Mouse (Mus musculus): ENCODE results near the gene Il24. TPM values are rescaled to one million over a fixed set of nuclear protein-coding genes. Genes with fewer than 3 reads are reported as not detected.

The Il24 gene
- polyA plus RNA-seq, 2 experiments, result not detected

DNA sequence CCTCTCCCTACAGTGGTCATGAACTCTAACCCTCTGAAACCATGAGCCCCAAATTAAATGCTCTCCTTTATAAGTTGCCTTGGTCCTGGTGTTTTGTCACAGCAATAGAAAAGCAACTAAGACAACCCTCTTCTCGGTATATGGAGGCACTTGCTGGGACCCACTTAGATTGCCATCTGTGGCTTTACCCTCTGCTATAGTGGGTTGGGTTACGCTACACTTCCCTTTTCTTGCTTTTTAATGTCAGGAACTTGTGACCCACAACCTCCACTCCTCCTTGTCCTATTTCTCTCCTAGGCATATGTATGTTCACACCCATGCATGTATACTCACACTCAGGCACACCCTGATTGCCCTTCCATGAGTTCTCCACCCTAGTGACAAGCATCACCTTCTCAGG, 14.3 kb downstream of the Il24 start:
- H3K9me3 ChIP-seq (ENCODE audit: control insufficient read depth, low read length), result no peaks in the 10 kb centered on the region
- H3K27ac ChIP-seq (replicated peaks; ENCODE audit: low read depth, low read length), result no peak overlapping the region
- no peak overlapping the region for H3K4me2 ChIP-seq (replicated peaks; ENCODE audit: low read depth, low read length, severe bottlenecking)
- ATAC-seq (ENCODE audit: low FRiP score, low read depth) (no peak), DNase-seq (ENCODE audit: low spot score) (no peak)
- H3K9ac ChIP-seq (ENCODE audit: low read depth, low read length, severe bottlenecking), result no peak overlapping the region
- 84% methylated on average over 2 of the region's 2 CpGs for WGBS
- TF ChIP-seq POLR2A (IDR thresholded peaks at IDR 0.05; ENCODE audit: borderline replicate concordance, extremely low read depth, insufficient read depth, insufficient read length), result no peak
- H3K36me3 ChIP-seq (ENCODE audit: control insufficient read depth, insufficient read depth, low read length), result no peaks in the 10 kb centered on the region
- H3K27me3 ChIP-seq (ENCODE audit: control insufficient read depth, insufficient read depth, low read length), result peaks cover 8% of the 10 kb centered on the region
- H3K4me1 ChIP-seq (ENCODE audit: control insufficient read depth, insufficient read depth, low read length), result 0 out of 2 replicates have a peak, but pooled peaks cover under 1% of the 10 kb centered on the region
- no peak overlapping the region for H3K4me3 ChIP-seq (replicated peaks; ENCODE audit: low read length)

DNA sequence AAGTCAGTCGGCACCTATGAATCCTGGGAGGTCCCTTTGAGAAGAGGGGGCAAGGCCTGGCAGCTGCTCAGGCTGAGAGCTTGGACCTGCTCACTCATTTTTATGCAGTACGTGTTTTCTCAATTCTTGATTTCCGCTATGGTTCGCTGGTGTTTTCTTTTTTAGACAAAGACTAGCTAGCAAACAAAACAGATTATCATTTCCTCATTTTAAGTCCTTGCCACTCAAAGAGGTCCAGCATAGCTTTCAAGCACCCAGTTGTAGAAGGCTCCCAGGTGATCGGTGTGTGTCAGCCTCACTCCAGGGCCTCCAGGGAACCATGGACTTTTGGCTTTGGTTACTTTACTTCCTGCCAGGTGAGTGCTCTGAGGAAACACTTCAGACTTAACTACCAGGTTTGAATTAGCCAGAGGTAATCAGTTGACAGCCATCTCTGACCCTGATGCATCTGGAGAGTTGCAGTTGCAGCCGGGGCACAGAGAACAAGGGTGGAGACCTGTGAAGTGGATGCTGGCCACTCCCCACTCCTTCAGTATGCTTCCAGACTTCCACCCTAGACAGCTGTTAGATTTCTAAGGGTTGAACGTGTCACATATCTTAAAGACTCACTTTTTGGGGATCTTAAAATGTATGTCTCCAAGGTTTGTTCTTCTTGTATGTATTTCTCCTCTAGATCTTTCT, 21.6 kb downstream of the Il24 start, which contains the start of gene Fcmr:
Fcmr (plus strand) TSS at position 129 of the 681 bp plus-strand sequence.
- ATAC-seq (ENCODE audit: low FRiP score, low read depth) (no peak), DNase-seq (ENCODE audit: low spot score) (no peak)
- no peak for TF ChIP-seq POLR2A (IDR thresholded peaks at IDR 0.05; ENCODE audit: borderline replicate concordance, extremely low read depth, insufficient read depth, insufficient read length)
- H3K4me1 ChIP-seq (ENCODE audit: control insufficient read depth, insufficient read depth, low read length), result no peaks in the 10 kb centered on the region
- no peak within 1 kb of the TSS for H3K9ac ChIP-seq (ENCODE audit: low read depth, low read length, severe bottlenecking)
- H3K27me3 ChIP-seq (ENCODE audit: control insufficient read depth, insufficient read depth, low read length), result no peaks in the 10 kb centered on the region
- H3K27ac ChIP-seq (replicated peaks; ENCODE audit: low read depth, low read length), result no peak within 1 kb of the TSS
- no peaks in the 10 kb centered on the region for H3K36me3 ChIP-seq (ENCODE audit: control insufficient read depth, insufficient read depth, low read length)
- 85% methylated on average over 7 of the region's 7 CpGs for WGBS
- no peak within 1 kb of the TSS for H3K4me3 ChIP-seq (replicated peaks; ENCODE audit: low read length)
- H3K4me2 ChIP-seq (replicated peaks; ENCODE audit: low read depth, low read length, severe bottlenecking), result no peak within 1 kb of the TSS
- H3K9me3 ChIP-seq (ENCODE audit: control insufficient read depth, low read length), result no peaks in the 10 kb centered on the region

DNA sequence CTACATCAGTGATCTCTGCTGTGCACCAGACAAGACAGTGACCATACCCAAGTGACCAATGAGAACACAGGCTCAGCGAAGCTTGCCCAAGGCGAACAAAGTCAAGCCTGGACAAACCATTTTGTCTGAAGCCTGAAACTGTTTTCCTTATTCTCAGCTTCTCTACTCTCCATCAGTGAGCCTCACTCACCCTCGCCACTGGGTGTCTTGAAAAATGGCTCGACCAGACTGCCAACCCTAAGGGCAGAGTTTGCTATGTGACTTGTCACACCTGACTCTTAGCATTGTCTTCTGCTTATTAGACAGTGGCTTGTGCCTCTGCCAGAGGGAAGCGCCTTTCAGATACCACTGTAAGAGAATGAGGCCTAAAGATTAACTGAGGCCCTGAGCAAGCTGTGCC, 22.5 kb downstream of the Il24 start:
- Histone ChIP-seq H3K4me1 (ENCODE audit: control insufficient read depth, insufficient read depth, low read length) (no peaks in the 10 kb centered on the region), H3K27me3 (ENCODE audit: control insufficient read depth, insufficient read depth, low read length) (no peaks in the 10 kb centered on the region), H3K36me3 (ENCODE audit: control insufficient read depth, insufficient read depth, low read length) (no peaks in the 10 kb centered on the region), H3K9ac (ENCODE audit: low read depth, low read length, severe bottlenecking) (no peak overlapping the region), H3K4me3 (replicated peaks; ENCODE audit: low read length) (no peak overlapping the region), H3K4me2 (replicated peaks; ENCODE audit: low read depth, low read length, severe bottlenecking) (no peak overlapping the region), H3K9me3 (ENCODE audit: control insufficient read depth, low read length) (no peaks in the 10 kb centered on the region), H3K27ac (replicated peaks; ENCODE audit: low read depth, low read length) (no peak overlapping the region)
- TF ChIP-seq POLR2A (IDR thresholded peaks at IDR 0.05; ENCODE audit: borderline replicate concordance, extremely low read depth, insufficient read depth, insufficient read length), result no peak
- no peak for DNase-seq (ENCODE audit: low spot score)
- WGBS, result 83% methylated on average over 5 of the region's 5 CpGs
- ATAC-seq (ENCODE audit: low FRiP score, low read depth), result no peak

- H3K4me1 ChIP-seq (ENCODE audit: control insufficient read depth, insufficient read depth, low read length), result no peaks in the 10 kb centered on the region
- no peak overlapping the region for H3K27ac ChIP-seq (replicated peaks; ENCODE audit: low read depth, low read length)
- H3K36me3 ChIP-seq (ENCODE audit: control insufficient read depth, insufficient read depth, low read length), result no peaks in the 10 kb centered on the region
- WGBS, result 87% methylated on average over 4 of the region's 4 CpGs
- no peaks in the 10 kb centered on the region for H3K27me3 ChIP-seq (ENCODE audit: control insufficient read depth, insufficient read depth, low read length)
- no peaks in the 10 kb centered on the region for H3K9me3 ChIP-seq (ENCODE audit: control insufficient read depth, low read length)
- TF ChIP-seq POLR2A (IDR thresholded peaks at IDR 0.05; ENCODE audit: borderline replicate concordance, extremely low read depth, insufficient read depth, insufficient read length), result no peak
- DNase-seq (ENCODE audit: low spot score) (no peak), ATAC-seq (ENCODE audit: low FRiP score, low read depth) (no peak)
- no peak overlapping the region for H3K4me3 ChIP-seq (replicated peaks; ENCODE audit: low read length)
- H3K9ac ChIP-seq (ENCODE audit: low read depth, low read length, severe bottlenecking), result no peak overlapping the region
- no peak overlapping the region for H3K4me2 ChIP-seq (replicated peaks; ENCODE audit: low read depth, low read length, severe bottlenecking)
Observed at GRCm38 (mm10) chr1:130864238-130864637, 23.0 kb downstream of the Il24 start.

DNA sequence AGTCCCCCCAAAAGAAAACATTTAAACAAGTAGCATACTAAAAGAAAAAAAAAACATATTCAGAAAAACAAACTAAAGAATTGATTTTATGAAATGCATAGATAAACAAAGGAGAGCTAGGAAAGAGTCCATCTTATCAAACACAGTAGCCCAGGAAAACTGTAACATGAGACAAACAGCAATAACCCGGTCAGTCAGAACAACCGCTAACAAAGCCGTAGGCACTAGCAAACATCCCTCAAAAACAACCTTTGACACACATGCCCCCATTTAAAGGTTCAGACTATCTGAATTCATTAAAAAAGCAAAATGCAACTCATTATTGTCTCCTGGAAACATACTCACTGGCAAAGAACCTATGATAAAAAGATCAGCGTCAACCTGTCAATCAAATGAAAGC, 29.8 kb downstream of the Il24 start:
- Histone ChIP-seq H3K36me3 (ENCODE audit: control insufficient read depth, insufficient read depth, low read length) (no peaks in the 10 kb centered on the region), H3K4me3 (replicated peaks; ENCODE audit: low read length) (no peak overlapping the region), H3K27me3 (ENCODE audit: control insufficient read depth, insufficient read depth, low read length) (no peaks in the 10 kb centered on the region), H3K9me3 (ENCODE audit: control insufficient read depth, low read length) (no peaks in the 10 kb centered on the region), H3K4me2 (replicated peaks; ENCODE audit: low read depth, low read length, severe bottlenecking) (no peak overlapping the region), H3K9ac (ENCODE audit: low read depth, low read length, severe bottlenecking) (no peak overlapping the region), H3K27ac (replicated peaks; ENCODE audit: low read depth, low read length) (no peak overlapping the region), H3K4me1 (ENCODE audit: control insufficient read depth, insufficient read depth, low read length) (no peaks in the 10 kb centered on the region)
- WGBS, result 68% methylated on average over 4 of the region's 4 CpGs
- DNase-seq (ENCODE audit: low spot score) (no peak), ATAC-seq (ENCODE audit: low FRiP score, low read depth) (no peak)
- no peak for TF ChIP-seq POLR2A (IDR thresholded peaks at IDR 0.05; ENCODE audit: borderline replicate concordance, extremely low read depth, insufficient read depth, insufficient read length)
